Mouse (Mus musculus): Measurements from ENCODE around the gene Tcta.
"Not testable (repeated sequence)": the region's sequence is repeated elsewhere in the genome, so short reads cannot be mapped to it uniquely, and the experiment has no call there.

Gene Tcta

GRCm38 (mm10) chr9:108308141-108308540 lies 2.2 kb upstream of the Tcta start:
- DNase-seq = no peak

- DNase-seq = no peak
Observed at GRCm38 (mm10) chr9:108307021-108307807, 1.3 kb upstream of the Tcta start.

- DNase-seq = peak; percentile 91
Observed at GRCm38 (mm10) chr9:108306571-108306980, 616 bp upstream of the Tcta start.

- DNase-seq = no peak
Observed at GRCm38 (mm10) chr9:108305170-108305569, 790 bp downstream of the Tcta start.

GRCm38 (mm10) chr9:108304716-108305115 lies 1.2 kb downstream of the Tcta start:
- DNase-seq = no peak

GRCm38 (mm10) chr9:108301853-108302252 lies 4.1 kb downstream of the Tcta start:
- no peak for DNase-seq

- DNase-seq = peak; percentile 91
Observed at GRCm38 (mm10) chr9:108296453-108297355, 9.3 kb downstream of the Tcta start, which contains the start of gene Amt. Amt (plus strand) TSS chr9:108296853.

- DNase-seq = no peak
Observed at GRCm38 (mm10) chr9:108290773-108291172, 15.2 kb downstream of the Tcta start.

- DNase-seq = peak; percentile 95
Observed at GRCm38 (mm10) chr9:108290016-108290750, 15.8 kb downstream of the Tcta start, which contains the start of gene Nicn1. Nicn1 (plus strand) TSS chr9:108290429.

- DNase-seq = no peak
Observed at GRCm38 (mm10) chr9:108289347-108289746, 16.6 kb downstream of the Tcta start.

- DNase-seq = not testable (repeated sequence)
Observed at GRCm38 (mm10) chr9:108287526-108288238, 18.3 kb downstream of the Tcta start.

- DNase-seq = peak; percentile 86
Observed at GRCm38 (mm10) chr9:108284410-108284809, 21.6 kb downstream of the Tcta start.

GRCm38 (mm10) chr9:108280071-108280828 lies 25.7 kb downstream of the Tcta start:
- DNase-seq = peak; percentile 87

- peak; percentile 53 for DNase-seq
Observed at GRCm38 (mm10) chr9:108278697-108279450, 27.1 kb downstream of the Tcta start.

GRCm38 (mm10) chr9:108275331-108275659 lies 30.7 kb downstream of the Tcta start:
- no peak for DNase-seq

- no peak for DNase-seq
Observed at GRCm38 (mm10) chr9:108274476-108275330, 31.3 kb downstream of the Tcta start.

GRCm38 (mm10) chr9:108273485-108273884 lies 32.5 kb downstream of the Tcta start:
- DNase-seq = no peak

- no peak for DNase-seq
Observed at GRCm38 (mm10) chr9:108272691-108273090, 33.3 kb downstream of the Tcta start.

- peak; percentile 51 for DNase-seq
Observed at GRCm38 (mm10) chr9:108271941-108272340, 34.0 kb downstream of the Tcta start.

GRCm38 (mm10) chr9:108268701-108269100 lies 37.3 kb downstream of the Tcta start:
- not testable (repeated sequence) for DNase-seq
